ENCODE assay signal across 8 mouse cellular contexts in the genomic region with DNA sequence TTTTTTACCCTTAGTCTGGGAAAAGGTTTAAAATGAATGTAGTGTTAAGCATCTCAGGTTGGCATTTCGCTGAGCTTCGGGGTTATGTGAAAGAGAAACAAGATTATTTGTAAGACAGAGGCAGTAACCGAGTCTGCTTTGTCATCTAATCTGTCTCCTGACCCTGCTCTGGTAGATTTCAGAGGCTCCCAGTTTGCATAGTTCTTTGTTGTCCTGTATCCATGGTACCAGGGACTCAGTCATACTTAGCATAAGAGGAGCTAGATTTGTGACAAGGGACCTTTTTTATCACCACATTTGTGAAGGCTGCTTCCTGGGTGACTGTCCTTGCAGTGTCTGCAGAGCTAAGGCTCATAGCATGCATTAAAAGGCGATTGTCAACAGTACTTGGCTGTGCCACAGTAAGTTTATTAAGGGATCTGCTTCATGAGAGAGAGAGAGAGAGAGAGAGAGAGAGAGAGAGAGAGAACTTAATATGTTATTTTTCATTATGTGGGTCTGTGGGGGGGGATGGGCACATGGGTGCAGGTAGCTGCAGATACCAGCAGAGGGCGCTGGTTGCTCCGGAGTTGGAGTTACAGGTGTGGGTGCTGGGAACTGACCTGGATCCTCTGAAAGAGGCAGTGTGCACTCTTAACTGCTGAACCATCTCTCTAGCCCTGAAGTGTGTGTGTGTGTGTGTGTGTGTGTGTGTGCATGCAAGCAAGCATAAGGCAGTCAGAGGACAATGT. TPM values are rescaled to one million over a fixed set of nuclear protein-coding genes. Genes with fewer than 3 reads are reported as not detected.
DNase-seq lines count a peak whose midpoint lies in the region; ATAC-seq and TF ChIP-seq lines count a peak whose summit lies in the region.

No protein-coding gene starts in this region.

- no peak for TF ChIP-seq POLR2A in kidney, adult 2 months (IDR thresholded peaks at IDR 0.05; ENCODE audit: low read depth, low read length)
- TF ChIP-seq POLR2A in ES-Bruce4 (IDR thresholded peaks at IDR 0.05; ENCODE audit: insufficient read depth, low read length): no peak

- no peak for DNase-seq in kidney, adult 2 months
- DNase-seq in midbrain, postnatal 0 days (ENCODE audit: low spot score): peak; percentile 49
- DNase-seq in right cerebral cortex, adult 18-20 months: no peak
- no peak for DNase-seq in spleen, postnatal 10 days (ENCODE audit: low spot score in 2 of 2)
- DNase-seq in urinary bladder, adult 2 months (ENCODE audit: low spot score): no peak

- ATAC-seq in kidney, embryonic 14.5 days (ENCODE audit: low FRiP score, low TSS enrichment): no peak
- no peak for ATAC-seq in forebrain, embryonic 15.5 days (replicated peaks)
- ATAC-seq in midbrain, postnatal 0 days (ENCODE audit: low FRiP score): no peak

- no peak overlapping the region for H3K4me2 ChIP-seq in kidney, embryonic 14.5 days (replicated peaks; ENCODE audit: low read depth, low read length)
- H3K4me2 ChIP-seq in forebrain, embryonic 15.5 days (replicated peaks): peak overlapping the region; percentile 9; the same call in 1 of the 2 replicates
- 0 out of 2 replicates have a peak overlapping the region, but pooled peaks have one; percentile 20 for H3K4me2 ChIP-seq in midbrain, postnatal 0 days (ENCODE audit: low read depth, low read length, poor library complexity, severe bottlenecking)

- no peak overlapping the region for H3K4me3 ChIP-seq in kidney, adult 2 months (ENCODE audit: insufficient read depth, low read depth, low read length)
- H3K4me3 ChIP-seq in kidney, embryonic 14.5 days (ENCODE audit: low read length): no peak overlapping the region
- no peak overlapping the region for H3K4me3 ChIP-seq in ES-Bruce4 (ENCODE audit: low read depth, low read length)
- H3K4me3 ChIP-seq in forebrain, embryonic 15.5 days: no peak overlapping the region
- H3K4me3 ChIP-seq in midbrain, postnatal 0 days (ENCODE audit: low read depth, low read length): no peak overlapping the region

- no peak overlapping the region for H3K9ac ChIP-seq in kidney, embryonic 14.5 days (ENCODE audit: low read depth, low read length)
- no peak overlapping the region for H3K9ac ChIP-seq in ES-Bruce4 (ENCODE audit: low read depth, poor library complexity, severe bottlenecking)
- no peak overlapping the region for H3K9ac ChIP-seq in forebrain, embryonic 15.5 days (replicated peaks)
- no peak overlapping the region for H3K9ac ChIP-seq in midbrain, postnatal 0 days (replicated peaks; ENCODE audit: low read length, poor library complexity, severe bottlenecking)

- H3K4me1 ChIP-seq in kidney, adult 2 months (ENCODE audit: control insufficient read depth, insufficient read depth, low read length): no peaks in the 10 kb centered on the region
- H3K4me1 ChIP-seq in kidney, embryonic 14.5 days (ENCODE audit: control insufficient read depth, insufficient read depth, low read length): peaks cover 15% of the 10 kb centered on the region
- H3K4me1 ChIP-seq in ES-Bruce4 (ENCODE audit: control insufficient read depth, insufficient read depth, low read length): peaks cover 7% of the 10 kb centered on the region
- H3K4me1 ChIP-seq in forebrain, embryonic 15.5 days: peaks cover 52% of the 10 kb centered on the region
- peaks cover 21% of the 10 kb centered on the region; the same call in 1 of the 2 replicates for H3K4me1 ChIP-seq in midbrain, postnatal 0 days (ENCODE audit: insufficient read depth, low read length)

- H3K36me3 ChIP-seq in kidney, adult 2 months (ENCODE audit: control insufficient read depth, insufficient read depth, low read length): no peaks in the 10 kb centered on the region
- H3K36me3 ChIP-seq in kidney, embryonic 14.5 days (ENCODE audit: control insufficient read depth, insufficient read depth, low read length): no peaks in the 10 kb centered on the region
- H3K36me3 ChIP-seq in ES-Bruce4 (ENCODE audit: control insufficient read depth, insufficient read depth, low read length, poor library complexity, severe bottlenecking): no peaks in the 10 kb centered on the region
- no peaks in the 10 kb centered on the region for H3K36me3 ChIP-seq in forebrain, embryonic 15.5 days
- H3K36me3 ChIP-seq in midbrain, postnatal 0 days (ENCODE audit: insufficient read depth, low read length): no peaks in the 10 kb centered on the region

- WGBS in kidney, adult 2 months: 49% methylated on average over 6 of the region's 6 CpGs
- WGBS in kidney, embryonic 14.5 days: 48% methylated on average over 6 of the region's 6 CpGs
- WGBS in forebrain, embryonic 15.5 days: 48% methylated on average over 6 of the region's 6 CpGs
- 40% methylated on average over 6 of the region's 6 CpGs for WGBS in midbrain, postnatal 0 days

- no peaks in the 10 kb centered on the region for H3K9me3 ChIP-seq in kidney, embryonic 14.5 days (ENCODE audit: control insufficient read depth, low read length)
- H3K9me3 ChIP-seq in ES-Bruce4 (replicated peaks; ENCODE audit: control insufficient read depth, insufficient read depth, low read length, poor library complexity, severe bottlenecking): no peaks in the 10 kb centered on the region
- H3K9me3 ChIP-seq in forebrain, embryonic 15.5 days: no peaks in the 10 kb centered on the region
- no peaks in the 10 kb centered on the region for H3K9me3 ChIP-seq in midbrain, postnatal 0 days (ENCODE audit: low read length)

- TF ChIP-seq CTCF in kidney, adult 2 months (conservative IDR thresholded peaks at IDR 0.05; ENCODE audit: insufficient read depth, insufficient read length, low read depth, low read length): 0 out of 2 replicates have a peak, but pooled peaks have one; percentile 26
- peak; percentile 68 for TF ChIP-seq CTCF in ES-Bruce4 (IDR thresholded peaks at IDR 0.05; ENCODE audit: low read depth, low read length)
- TF ChIP-seq CTCF in midbrain, postnatal 0 days (IDR thresholded peaks at IDR 0.05): peak; percentile 68

- H3K27ac ChIP-seq in kidney, adult 2 months (ENCODE audit: insufficient read depth, low read depth, low read length): no peak overlapping the region
- no peak overlapping the region for H3K27ac ChIP-seq in kidney, embryonic 14.5 days (ENCODE audit: low read depth, low read length)
- H3K27ac ChIP-seq in ES-Bruce4 (ENCODE audit: insufficient read depth, low read length): no peak overlapping the region
- H3K27ac ChIP-seq in forebrain, embryonic 15.5 days (replicated peaks): peak overlapping the region; percentile 94
- peak overlapping the region; percentile 91; the same call in 1 of the 2 replicates for H3K27ac ChIP-seq in midbrain, postnatal 0 days (ENCODE audit: low read depth, low read length)

- TF ChIP-seq EP300 in ES-Bruce4 (IDR thresholded peaks at IDR 0.05; ENCODE audit: insufficient read depth, low read depth, low read length): no peak

- H3K27me3 ChIP-seq in kidney, adult 2 months (replicated peaks; ENCODE audit: control insufficient read depth, insufficient read depth, low read length): no peaks in the 10 kb centered on the region
- H3K27me3 ChIP-seq in kidney, embryonic 14.5 days (ENCODE audit: control insufficient read depth, insufficient read depth, low read length): no peaks in the 10 kb centered on the region
- no peaks in the 10 kb centered on the region for H3K27me3 ChIP-seq in ES-Bruce4 (ENCODE audit: control insufficient read depth, insufficient read depth, low read length, poor library complexity, severe bottlenecking)
- no peaks in the 10 kb centered on the region for H3K27me3 ChIP-seq in forebrain, embryonic 15.5 days
- H3K27me3 ChIP-seq in midbrain, postnatal 0 days (ENCODE audit: insufficient read depth, low read length): no peaks in the 10 kb centered on the region

RNA-seq across cellular contexts. Expression of gene Wdr95, which starts 3.3 kb away (rescaled TPM):
- polyA plus RNA-seq in kidney, adult 2 months (2012; rRNA removed): 0.03 TPM in 1 of 2 replicates, not detected in the other
- not detected in 2 replicates for polyA plus RNA-seq in kidney, embryonic 14.5 days (2014; fragmentation: Nextera tagmentation; extraction: Ambion mirVana)
- polyA plus RNA-seq in ES-Bruce4 (2011; ENCODE audit: insufficient read depth, insufficient read length, low read depth, missing spikeins): 0.59 TPM in 1 of 2 replicates, not detected in the other
- polyA plus RNA-seq in forebrain, embryonic 15.5 days (2015; fragmentation: Nextera tagmentation; extraction: Ambion mirVana): 0.46 and 0.75 TPM in 2 replicates
- 0.33 TPM in 1 of 2 replicates, not detected in the other for total RNA-seq in midbrain, postnatal 0 days (2014; rRNA removed)
- 0.28 and 0.41 TPM in 2 replicates for polyA plus RNA-seq in midbrain, postnatal 0 days (2015; fragmentation: Nextera tagmentation; extraction: Ambion mirVana)
- polyA plus RNA-seq in urinary bladder, adult 2 months (2012; rRNA removed): 0.06 and 0.12 TPM in 2 replicates

Comparison
In these comparisons a context has a peak if more than half of its experiments do, and no peak if none do; other contexts are left out.
1. H3K27ac ChIP-seq: peak in forebrain, embryonic 15.5 days (single experiment) and midbrain, postnatal 0 days (single experiment); none in kidney, adult 2 months (single experiment), kidney, embryonic 14.5 days (single experiment) and ES-Bruce4 (single experiment).
2. Peak in every context shown above with its lines, with median percentiles within 50 percentile points of each other: CTCF ChIP-seq.